Mouse (Mus musculus) embryonic fibroblast, embryonic 13.5 days (primary cell): ENCODE results near the gene Mindy2.

Experiments
- CTCF ChIP-seq: IDR thresholded peaks from 2 replicates; pipeline ENCODE4 v1.5.1; 2011; ENCODE audit warnings: mild to moderate bottlenecking, control low read depth, low read length, moderate library complexity, borderline replicate concordance; ENCODE audit not compliant: insufficient read depth
- POLR2A ChIP-seq: IDR thresholded peaks from 2 replicates; pipeline ENCODE4 v1.6.1; 2011; ENCODE audit warnings: low read depth, mild to moderate bottlenecking, control low read depth, low read length, moderate library complexity

DNA sequence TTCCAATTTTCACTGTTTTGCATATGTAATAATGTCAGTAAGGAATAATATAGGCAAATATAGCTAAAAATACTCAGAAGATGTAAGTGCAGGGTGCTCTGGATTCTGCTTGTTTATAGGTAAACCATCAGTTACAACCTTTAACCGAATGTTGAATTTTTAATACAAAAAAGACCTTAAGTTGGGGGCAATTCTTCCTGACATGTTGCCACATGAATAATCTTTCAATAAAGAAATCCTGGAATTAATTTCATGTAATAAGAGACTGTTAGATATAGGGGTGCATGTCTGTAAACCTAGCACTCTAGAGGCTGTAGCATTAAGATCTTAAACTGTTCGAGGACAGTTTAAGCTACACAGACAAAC, 1.2 kb downstream of the Mindy2 start:
- TF ChIP-seq POLR2A (no peak), CTCF (no peak)
